Mouse (Mus musculus) bone marrow macrophage, adult 2 months (primary cell): ENCODE data around the gene Eif4g3.

ENCODE experiments used
- CTCF ChIP-seq: IDR thresholded peaks from 2 replicates; pipeline ENCODE4 v1.5.1; 2012; ENCODE audit warnings: low read depth, mild to moderate bottlenecking, low read length, moderate library complexity
- POLR2A ChIP-seq: IDR thresholded peaks from 2 replicates; pipeline ENCODE4 v1.6.1; 2012; ENCODE audit warnings: mild to moderate bottlenecking, low read depth, low read length, borderline replicate concordance

GRCm38 (mm10) chr4:138124046-138124445 lies 131.2 kb downstream of the Eif4g3 start:
- TF ChIP-seq CTCF (no peak), POLR2A (no peak)
